Mouse (Mus musculus): Measurements from ENCODE around the gene Trabd2b.
A peak's percentile ranks its signal among the peaks of the same experiment; 100 is the strongest.

Gene Trabd2b

GRCm38 (mm10) chr4:114651007-114651406, 244.5 kb downstream of the Trabd2b start:
- DNase-seq, result no peak

GRCm38 (mm10) chr4:114651606-114652005, 245.1 kb downstream of the Trabd2b start:
- no peak for DNase-seq

DNA sequence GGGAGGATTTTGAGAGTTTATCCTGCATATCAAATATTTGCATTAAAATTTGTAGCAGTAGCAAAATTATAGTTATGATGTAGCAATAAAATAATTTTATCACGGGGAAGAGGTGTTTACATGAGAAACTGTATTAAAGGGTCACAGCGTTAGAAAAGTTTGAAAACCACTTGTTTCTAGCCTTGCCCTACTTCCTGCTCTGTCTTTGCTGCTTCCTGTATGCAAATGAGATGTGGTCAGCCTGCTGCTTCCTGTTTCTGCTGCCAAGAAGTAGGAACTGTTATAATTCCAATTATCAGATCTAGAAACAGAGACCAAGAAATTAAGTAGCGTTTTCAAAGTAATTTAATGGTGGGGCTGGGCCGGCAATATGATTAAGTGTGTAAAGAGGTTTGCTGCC, 245.9 kb downstream of the Trabd2b start:
- peak in 1 of 2 experiments; percentile 8 for DNase-seq

GRCm38 (mm10) chr4:114657933-114658332, 251.4 kb downstream of the Trabd2b start:
- DNase-seq, result no peak

DNA sequence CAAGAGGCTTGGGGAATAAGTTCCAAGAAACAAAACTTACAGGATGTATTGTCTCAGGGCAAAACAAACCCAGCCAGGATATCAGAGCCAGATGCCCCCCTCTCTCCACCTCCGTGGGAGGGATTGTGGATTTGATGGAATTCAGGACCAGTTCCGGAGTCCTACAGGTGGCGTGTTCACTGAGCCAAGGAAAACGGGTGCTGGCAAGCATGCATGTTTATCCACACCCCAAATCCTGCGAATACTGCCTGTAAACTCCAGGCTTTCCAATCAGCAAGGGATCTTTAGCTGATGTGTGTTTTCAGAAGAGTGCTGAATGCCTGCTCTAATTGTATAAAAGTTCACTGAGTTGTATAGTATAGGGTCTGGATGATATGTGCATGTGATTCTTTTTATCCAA, 253.4 kb downstream of the Trabd2b start:
- DNase-seq, result no peak

DNA sequence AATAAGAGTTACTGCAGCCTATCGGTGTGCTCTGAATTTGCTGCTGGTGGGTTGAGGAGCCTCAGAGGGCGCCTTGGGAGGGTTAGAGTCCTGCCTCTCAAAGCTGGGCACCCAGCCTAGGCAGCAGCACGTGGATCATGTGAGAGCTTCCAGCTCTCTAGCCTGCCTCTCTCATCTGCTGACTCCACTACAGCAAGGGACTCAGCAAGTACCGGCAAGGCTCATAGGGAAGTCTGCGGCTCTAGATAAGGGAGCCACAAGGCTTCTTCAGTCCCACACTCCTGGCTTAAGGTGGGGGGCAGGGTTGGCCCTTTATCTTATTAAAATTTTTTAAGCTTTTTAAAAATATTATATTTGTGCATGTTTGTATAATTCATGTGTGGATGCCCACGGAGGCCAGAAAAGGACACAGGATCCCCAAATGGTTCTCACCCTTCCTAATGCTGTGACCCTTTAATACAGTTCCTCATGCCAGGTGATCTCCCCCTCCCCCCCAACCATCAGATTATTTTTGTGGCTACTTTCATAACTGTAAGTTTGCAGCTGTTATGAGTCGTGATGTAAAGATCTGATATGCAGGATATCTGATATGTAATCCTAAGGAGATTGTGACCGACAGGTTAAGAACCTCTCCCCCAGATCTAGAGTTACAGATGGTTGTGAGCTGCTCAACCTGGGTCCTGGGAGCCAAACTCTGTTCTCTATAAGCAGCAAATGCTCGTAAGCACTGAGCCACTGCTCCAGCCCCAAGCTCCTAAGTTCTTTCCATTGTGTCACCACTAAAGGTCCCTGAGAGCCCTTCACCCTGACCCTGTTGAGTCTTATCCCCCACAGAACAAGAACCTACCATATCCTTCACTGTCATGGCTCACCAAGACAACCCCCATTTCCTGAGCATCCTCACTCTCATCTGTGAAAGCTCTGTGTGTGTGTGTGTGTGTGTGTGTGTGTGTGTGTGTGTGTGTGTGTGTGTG, 257.8 kb downstream of the Trabd2b start:
- DNase-seq, result peak; percentile 41 to 48

Measured in kidney, postnatal 36 days (tissue).